Mouse (Mus musculus) cortical plate, adult 2 months (tissue): ENCODE measurements around the gene Tmem203. TPM values are rescaled to one million over a fixed set of nuclear protein-coding genes. Genes with fewer than 3 reads are reported as not detected.

Experiments used
- H3K27ac ChIP-seq: fragments of 200-500 bp; 2 replicates; pipeline ENCODE4 v1.5.1; 2012; ENCODE audit warnings: low read length, control low read depth, inconsistent platforms; ENCODE audit not compliant: insufficient read depth
- H3K4me1 ChIP-seq: fragments of 200-500 bp; 2 replicates; pipeline ENCODE4 v1.6.1; 2011; ENCODE audit warnings: low read length; ENCODE audit not compliant: control insufficient read depth, insufficient read depth
- H3K4me3 ChIP-seq: fragments of 200-500 bp; 2 replicates; pipeline ENCODE4 v1.5.1; 2011; ENCODE audit warnings: mild to moderate bottlenecking, low read length, control low read depth; ENCODE audit not compliant: insufficient read depth
- CTCF ChIP-seq: fragments of 200-500 bp; IDR thresholded peaks from 2 replicates; pipeline ENCODE4 v1.5.1; 2011; ENCODE audit warnings: mild to moderate bottlenecking, control low read depth, low read length; ENCODE audit not compliant: insufficient read depth; ENCODE audit errors: extremely low read depth
- POLR2A ChIP-seq: fragments of 200-500 bp; IDR thresholded peaks from 2 replicates; pipeline ENCODE4 v1.6.1; 2011; ENCODE audit warnings: mild to moderate bottlenecking, low read length, control low read depth; ENCODE audit not compliant: insufficient read depth; ENCODE audit errors: extremely low read depth
- polyA plus RNA-seq: library from polyadenylated mRNA; depleted of rRNA; stranded (reverse); fragments of >200 nt; gene quantifications from 2 replicates; pipeline ENCODE4 v1.2.3, GENCODE M21; 2012

The Tmem203 gene
- polyA plus RNA-seq, 1 experiment, result 33.8 TPM

GRCm38 (mm10) chr2:25258887-25259286 is 3.6 kb downstream of the Tmem203 start:
- no peak overlapping the region for H3K27ac ChIP-seq
- no peak overlapping the region for H3K4me3 ChIP-seq
- peaks cover 6% of the 10 kb centered on the region; the same call in 1 of the 2 replicates for H3K4me1 ChIP-seq
- TF ChIP-seq CTCF (peak; percentile 27; the same call in 1 of the 2 replicates), POLR2A (no peak)

- Histone ChIP-seq H3K4me1 (peaks cover 7% of the 10 kb centered on the region), H3K4me3 (peak overlapping the region; percentile 27), H3K27ac (peak overlapping the region; percentile 26; the same call in 1 of the 2 replicates)
- TF ChIP-seq CTCF, result no peak
- TF ChIP-seq POLR2A, result no peak
Measured at GRCm38 (mm10) chr2:25261870-25262269, 6.6 kb downstream of the Tmem203 start.

GRCm38 (mm10) chr2:25262291-25262767 is 7.1 kb downstream of the Tmem203 start, which contains the start of gene Tprn:
Gene Tprn, plus strand, starts transcription at chr2:25262618.
- Histone ChIP-seq H3K4me1 (peaks cover 7% of the 10 kb centered on the region), H3K27ac (peak within 1 kb of the TSS; percentile 44), H3K4me3 (peak within 1 kb of the TSS; percentile 27)
- peak; percentile 77; the same call in 1 of the 2 replicates for TF ChIP-seq POLR2A
- no peak for TF ChIP-seq CTCF

- no peak for TF ChIP-seq POLR2A
- Histone ChIP-seq H3K4me1 (peaks cover 7% of the 10 kb centered on the region), H3K4me3 (peak overlapping the region; percentile 27)
Measured at GRCm38 (mm10) chr2:25262795-25263622, 7.8 kb downstream of the Tmem203 start.

GRCm38 (mm10) chr2:25263623-25264285 is 8.5 kb downstream of the Tmem203 start:
- TF ChIP-seq CTCF, result no peak
- no peak for TF ChIP-seq POLR2A
- Histone ChIP-seq H3K27ac (peak overlapping the region; percentile 88), H3K4me3 (peak overlapping the region; percentile 27), H3K4me1 (peaks cover 7% of the 10 kb centered on the region)

More at GRCm38 (mm10) chr2:25262795-25263622, 7.8 kb downstream of the Tmem203 start:
- peak overlapping the region; percentile 44 for H3K27ac ChIP-seq

- Histone ChIP-seq H3K4me3 (peak overlapping the region; percentile 27), H3K4me1 (peaks cover 7% of the 10 kb centered on the region), H3K27ac (peak overlapping the region; percentile 88)
- TF ChIP-seq CTCF (no peak), POLR2A (no peak)
Measured at GRCm38 (mm10) chr2:25264286-25264660, 9.0 kb downstream of the Tmem203 start.

GRCm38 (mm10) chr2:25264851-25265250 is 9.6 kb downstream of the Tmem203 start:
- Histone ChIP-seq H3K4me3 (peak overlapping the region; percentile 27), H3K27ac (peak overlapping the region; percentile 88; the same call in 1 of the 2 replicates), H3K4me1 (peaks cover 7% of the 10 kb centered on the region)
- no peak for TF ChIP-seq CTCF
- no peak for TF ChIP-seq POLR2A

- TF ChIP-seq CTCF, result no peak
- peak; percentile 21; the same call in 1 of the 2 replicates for TF ChIP-seq POLR2A
- Histone ChIP-seq H3K4me3 (peak overlapping the region; percentile 27), H3K4me1 (peaks cover 7% of the 10 kb centered on the region), H3K27ac (peak overlapping the region; percentile 88)
Measured at GRCm38 (mm10) chr2:25265897-25266656, 10.8 kb downstream of the Tmem203 start.

GRCm38 (mm10) chr2:25266720-25267119 is 11.5 kb downstream of the Tmem203 start:
- no peak for TF ChIP-seq CTCF
- TF ChIP-seq POLR2A, result no peak
- H3K4me3 ChIP-seq, result peak overlapping the region; percentile 27
- peak overlapping the region; percentile 89 for H3K27ac ChIP-seq
- H3K4me1 ChIP-seq, result peaks cover 7% of the 10 kb centered on the region

GRCm38 (mm10) chr2:25267241-25267640 is 12.0 kb downstream of the Tmem203 start:
- H3K27ac ChIP-seq, result peak overlapping the region; percentile 89
- no peak overlapping the region for H3K4me3 ChIP-seq
- no peak for TF ChIP-seq CTCF
- TF ChIP-seq POLR2A, result 0 out of 2 replicates have a peak, but pooled peaks have one; percentile 12
- H3K4me1 ChIP-seq, result peaks cover 7% of the 10 kb centered on the region
